Mouse (Mus musculus): ENCODE data around the gene Cenpi.
"Not testable (repeated sequence)": the region's sequence is repeated elsewhere in the genome, so short reads cannot be mapped to it uniquely, and the experiment has no call there.

Cenpi gene

DNA sequence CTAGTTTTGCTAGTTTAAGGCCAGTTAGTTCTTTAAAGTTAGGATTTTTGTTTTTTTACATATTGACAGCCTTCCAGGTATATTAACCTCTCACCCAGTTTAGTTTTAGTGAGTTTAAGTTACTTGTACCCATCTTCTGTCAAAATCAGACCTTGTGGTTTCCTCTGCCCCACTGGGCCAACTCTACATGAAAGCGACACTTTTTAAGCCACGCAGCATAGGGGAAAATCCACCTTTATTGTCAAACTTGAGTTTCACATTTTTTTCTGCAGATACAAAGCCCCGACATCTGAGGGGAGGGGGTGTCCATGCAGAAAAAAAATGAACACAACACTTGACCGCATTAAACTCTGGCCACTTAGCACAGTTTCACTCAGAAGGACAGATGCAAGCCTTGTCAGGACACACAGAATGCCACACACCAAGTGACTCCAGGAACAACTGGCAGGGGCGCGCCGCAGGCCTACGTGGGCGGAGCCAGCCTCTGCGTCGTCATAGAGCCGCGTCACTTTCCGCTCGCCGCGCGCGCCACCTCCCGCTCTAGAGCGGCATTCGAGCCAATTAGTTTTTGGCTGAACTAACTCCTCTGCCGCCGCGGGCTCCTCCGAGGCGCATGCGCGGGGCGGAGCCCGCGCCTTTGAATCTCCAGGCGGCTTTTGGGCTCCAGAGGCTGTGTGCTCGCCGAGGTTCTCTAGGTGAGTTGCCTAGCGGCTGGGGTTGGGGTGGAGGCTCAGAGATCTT, at the start of gene Cenpi:
Cenpi (plus strand) TSS at position 551 of the 741 bp plus-strand sequence.
- in situ Hi-C loops (cut with MboI, MseI): no loop called here

DNA sequence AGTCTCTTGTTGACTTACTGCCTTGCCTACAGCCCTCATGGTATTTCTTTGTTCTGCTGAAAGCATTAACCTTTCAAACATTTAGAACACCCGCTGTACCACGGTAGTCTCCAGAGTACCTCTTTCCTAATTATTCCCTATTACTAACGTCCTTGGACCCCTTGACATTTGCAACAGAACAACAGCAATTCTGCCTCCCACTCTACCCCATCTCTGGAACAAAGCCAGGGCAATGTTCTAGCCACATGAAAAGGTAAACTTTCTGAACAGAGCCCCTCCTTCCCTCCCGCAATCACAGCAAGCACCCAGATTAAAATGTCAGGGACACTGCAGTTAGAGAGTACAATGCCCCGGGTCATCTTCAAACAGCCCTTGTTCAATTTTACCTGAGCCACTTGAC, 46.7 kb upstream of the Cenpi start:
- in situ Hi-C loops (cut with MboI, MseI): no loop called here

DNA sequence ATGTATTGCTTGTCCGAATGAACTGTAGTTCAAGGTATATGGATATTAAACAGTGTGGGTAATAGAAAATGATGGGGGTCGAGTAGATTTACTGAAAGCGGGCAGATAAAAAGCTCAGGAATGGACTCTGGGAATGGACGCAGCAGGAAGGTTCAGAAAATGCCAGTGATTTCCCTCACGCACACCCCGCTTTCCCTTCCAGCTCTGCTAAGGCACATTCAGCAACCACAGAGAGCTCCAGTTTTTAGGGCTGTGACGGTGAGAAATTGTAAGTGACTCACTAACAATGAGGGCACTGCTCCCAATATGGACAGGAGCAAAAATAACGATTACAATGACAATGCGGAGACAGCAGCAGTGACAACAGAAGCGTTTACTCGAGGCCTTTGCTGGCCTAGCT, 45.8 kb upstream of the Cenpi start:
- in situ Hi-C loops (cut with MboI, MseI): no loop called here

DNA sequence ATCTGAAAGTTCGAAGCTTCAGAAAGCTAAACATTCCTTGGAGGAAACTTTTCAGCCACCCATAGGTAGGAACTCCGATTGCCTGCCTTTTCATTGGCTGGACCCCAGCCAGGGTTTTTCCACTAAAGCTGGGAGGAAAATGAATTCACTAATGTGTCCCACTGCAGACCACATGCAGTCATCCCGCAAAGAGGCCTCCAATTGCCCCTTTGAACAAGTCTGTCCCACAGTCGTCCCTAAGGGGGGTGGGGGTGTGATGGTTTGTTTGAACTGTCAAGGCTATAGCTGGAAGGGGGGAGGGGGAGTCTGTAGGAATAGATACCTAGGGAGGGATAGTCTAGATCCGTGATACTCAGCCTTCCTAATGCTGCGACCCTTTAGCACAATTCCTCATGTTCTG, 32.2 kb upstream of the Cenpi start:
- in situ Hi-C loops (cut with MboI, MseI): no loop called here

DNA sequence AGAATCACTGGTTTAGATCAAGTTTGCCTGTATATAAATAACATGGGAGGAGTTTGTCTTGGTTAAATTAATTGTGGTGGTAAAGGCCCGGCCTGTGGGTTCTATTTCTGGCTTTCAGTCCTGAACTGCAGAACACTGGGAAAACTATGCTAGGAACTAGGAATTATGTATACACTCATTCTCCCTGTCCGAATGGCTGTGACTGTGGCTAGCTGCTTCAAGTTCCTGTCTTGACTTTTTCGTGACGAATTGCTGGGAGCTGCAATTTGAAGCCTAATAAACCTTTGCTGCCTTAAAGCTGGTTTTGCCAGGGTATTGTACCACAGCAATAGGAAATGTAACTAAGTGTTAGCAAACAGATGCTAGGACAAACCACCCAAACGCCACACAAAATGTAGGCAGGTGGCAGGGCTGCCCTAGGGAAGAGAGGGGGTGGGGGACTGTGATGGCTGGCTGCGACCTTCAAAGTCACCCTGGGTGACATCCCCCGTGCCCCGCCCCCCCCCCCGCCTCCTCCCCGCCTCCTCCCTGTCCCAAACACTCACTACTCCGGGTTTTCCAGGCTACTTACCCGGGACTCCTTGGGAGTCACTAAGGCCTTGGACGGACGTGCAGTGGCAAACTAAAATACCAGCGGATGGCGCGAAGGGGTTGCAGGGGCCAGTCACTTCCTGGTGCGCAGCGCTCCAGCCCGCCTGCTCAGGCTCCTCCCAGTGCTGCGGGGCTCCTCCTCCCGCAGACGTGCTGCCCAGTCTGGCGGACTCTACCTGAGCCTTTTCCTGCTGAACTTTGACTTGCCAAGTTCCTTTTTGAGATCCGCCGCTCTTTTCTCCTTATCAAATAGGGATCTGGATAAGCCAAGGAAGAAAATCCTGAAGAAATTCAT, 31.4 kb upstream of the Cenpi start, which contains the start of gene Trmt2b:
Trmt2b (minus strand) TSS at position 710 of the 886 bp plus-strand sequence.
- in situ Hi-C loops (cut with MboI, MseI): no loop called here

DNA sequence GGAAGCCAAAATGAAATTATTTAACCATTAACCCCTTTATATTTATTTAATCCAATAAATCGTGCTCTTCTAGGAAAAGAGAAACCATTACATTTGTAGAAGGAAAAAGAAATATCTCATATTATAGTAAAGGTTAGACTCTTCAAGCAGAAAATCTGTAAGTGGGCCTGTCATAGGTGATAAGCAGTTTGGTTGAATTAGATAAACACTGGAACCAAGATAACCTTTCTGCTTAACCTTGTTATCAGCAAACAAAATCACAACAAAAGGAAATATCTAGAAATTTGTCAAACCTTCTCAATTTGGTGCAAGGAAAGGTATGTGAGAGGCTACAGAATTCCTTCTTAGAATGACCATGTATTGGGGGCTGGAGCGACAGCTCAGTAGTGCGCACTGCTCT, 27.4 kb upstream of the Cenpi start:
- in situ Hi-C loops (cut with MboI, MseI): no loop called here

DNA sequence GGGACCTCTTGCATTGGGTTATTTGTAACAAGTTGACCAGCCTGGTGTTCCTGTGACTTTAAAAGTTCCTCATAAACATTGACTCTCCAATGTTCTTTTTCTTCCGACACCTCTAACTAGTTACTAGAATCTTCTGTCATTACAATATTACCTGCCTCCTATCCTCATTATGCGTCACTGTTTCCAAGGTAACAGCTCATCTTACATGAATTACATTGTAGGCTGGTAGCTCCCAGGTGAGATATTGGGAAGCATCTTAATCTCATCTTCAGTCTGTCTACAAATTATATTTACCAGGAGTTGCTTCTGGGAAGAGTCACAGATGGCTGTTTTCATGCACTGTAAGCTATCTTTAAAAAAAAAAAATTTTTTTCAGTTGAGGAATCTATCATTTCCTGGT, 22.8 kb upstream of the Cenpi start:
- in situ Hi-C loops (cut with MboI, MseI): no loop called here

DNA sequence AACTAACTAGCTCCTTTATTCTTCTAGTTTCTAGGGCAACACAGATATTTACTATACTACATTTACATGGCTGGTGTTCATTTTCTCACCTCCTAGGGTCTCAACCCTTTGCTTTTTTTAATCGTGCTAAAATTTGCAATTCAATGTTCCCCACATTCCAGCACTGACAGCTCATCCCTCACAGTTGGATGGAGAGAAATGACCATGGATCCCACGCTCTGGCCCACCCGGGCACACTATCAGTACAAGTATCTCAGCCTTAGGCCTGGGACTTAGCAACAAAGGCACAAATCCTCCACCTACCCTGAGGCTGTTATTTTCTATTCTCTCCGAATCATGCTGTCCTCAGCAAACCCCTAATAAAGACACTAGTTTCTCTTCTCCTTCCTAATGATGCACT, 22.1 kb upstream of the Cenpi start:
- in situ Hi-C loops (cut with MboI, MseI): no loop called here

DNA sequence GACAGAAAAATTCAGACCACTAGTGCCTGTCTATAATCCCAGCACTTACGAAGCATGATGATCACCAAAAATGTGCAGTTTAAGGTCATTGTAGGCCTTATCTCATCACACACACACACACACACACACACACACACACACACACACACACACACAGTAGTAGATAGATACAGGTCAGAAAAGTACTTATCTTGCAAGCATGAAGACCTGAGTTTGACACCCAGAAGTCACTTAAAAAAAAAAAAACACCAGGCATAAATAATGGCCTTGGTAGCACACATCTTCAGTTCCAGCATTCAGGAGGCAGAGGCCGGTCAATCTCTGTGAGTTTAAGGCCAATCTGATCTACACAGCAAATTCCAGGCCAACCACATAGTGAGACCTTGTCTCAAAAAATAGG, 20.6 kb upstream of the Cenpi start:
- in situ Hi-C loops (cut with MboI, MseI): no loop called here

DNA sequence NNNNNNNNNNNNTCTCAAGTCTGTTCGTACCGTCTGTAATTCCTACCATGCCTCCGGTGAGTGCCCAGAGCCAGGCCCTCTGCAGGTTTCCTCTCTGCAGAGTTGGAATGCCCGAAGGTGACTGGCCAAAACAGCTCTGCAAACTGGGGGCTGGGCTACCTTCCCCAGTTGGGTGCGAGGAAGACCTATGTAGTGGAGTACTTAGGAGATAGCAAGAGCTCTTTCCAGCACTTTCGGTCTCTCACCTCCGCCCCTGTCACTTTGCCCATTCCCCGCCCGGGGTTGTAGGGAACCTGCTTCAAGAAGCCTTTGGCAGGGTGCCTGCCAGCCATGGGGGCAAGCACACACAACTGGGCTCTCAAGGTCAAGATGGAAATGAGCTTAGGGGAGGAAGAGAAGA, 11.6 kb upstream of the Cenpi start:
- in situ Hi-C loops (cut with MboI, MseI): no loop called here

DNA sequence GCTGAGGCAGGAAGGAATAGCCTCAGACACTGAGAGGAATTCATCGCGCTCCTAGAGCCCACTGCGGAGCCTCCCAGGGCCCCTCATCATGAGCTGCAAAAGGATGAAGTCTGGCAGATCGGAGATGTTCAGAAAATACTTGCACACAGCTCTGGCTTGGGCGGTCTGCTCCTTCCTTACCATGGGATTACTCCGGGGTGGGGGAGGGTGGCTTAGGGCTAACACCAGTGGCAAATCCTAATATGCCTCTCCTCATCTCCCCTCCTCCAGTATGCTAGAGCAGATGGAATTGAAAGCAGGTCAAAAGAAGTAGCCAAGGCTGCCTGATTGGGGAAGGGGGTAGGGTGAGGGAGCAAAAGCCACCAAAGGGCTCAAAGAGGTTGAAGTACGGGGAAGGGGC, 11.1 kb upstream of the Cenpi start:
- in situ Hi-C loops (cut with MboI, MseI): no loop called here

DNA sequence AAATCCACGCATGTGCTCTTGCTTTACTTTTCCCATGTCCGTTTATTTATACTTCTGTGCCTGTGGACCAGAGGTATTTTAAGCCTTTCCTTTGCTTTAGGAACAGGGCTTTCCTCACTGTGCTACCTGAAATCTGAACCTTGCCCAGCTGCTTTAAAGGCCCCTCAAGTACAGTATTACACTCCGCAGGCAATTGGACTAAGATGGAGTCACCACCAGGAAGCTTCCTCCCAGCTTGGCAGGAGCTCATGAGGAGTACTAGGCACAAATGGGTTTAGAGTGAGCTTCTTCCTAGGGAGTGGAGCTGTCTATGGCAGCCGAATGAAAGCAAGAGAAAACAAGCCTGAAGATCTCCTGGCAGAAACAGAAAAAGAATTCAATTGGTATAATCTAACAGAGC, 10.7 kb upstream of the Cenpi start:
- in situ Hi-C loops (cut with MboI, MseI): no loop called here

DNA sequence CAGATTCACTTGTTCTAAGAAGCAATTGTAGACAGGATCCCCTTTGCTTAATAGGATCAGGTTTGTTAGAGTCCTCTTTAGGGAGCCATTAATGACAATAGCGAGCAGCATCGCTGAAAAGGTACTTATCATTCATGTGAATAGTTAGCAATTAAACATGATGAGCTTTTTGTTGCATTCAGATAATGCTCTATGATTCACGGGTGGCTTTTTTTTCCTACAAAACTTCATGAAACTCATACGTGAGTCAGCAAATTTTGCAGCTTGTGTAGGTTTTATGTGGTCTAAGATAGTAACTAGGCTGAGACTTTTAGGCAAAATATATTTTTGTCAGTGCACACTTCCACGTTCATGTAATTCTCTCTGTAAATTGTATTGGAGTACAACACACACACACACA, 7.7 kb upstream of the Cenpi start:
- in situ Hi-C loops (cut with MboI, MseI): no loop called here

DNA sequence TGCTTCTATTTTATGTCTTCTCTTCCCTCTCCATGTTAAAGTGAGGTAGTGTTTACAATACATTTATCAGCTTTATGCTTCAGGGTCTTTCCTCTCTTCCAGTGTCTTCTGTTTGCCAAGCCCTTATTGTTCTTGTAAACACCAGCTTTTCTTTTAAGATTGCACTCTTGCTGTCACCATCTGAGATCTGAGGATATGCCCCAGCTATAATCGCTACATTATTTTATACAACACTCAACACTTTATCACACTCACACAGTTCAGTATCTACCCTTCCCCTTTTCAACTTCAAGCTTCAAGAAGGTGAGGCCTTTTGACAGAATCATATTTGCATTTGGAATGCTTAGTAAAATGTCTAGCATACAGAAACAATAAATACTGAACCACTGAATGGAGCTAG, 4.6 kb upstream of the Cenpi start:
- in situ Hi-C loops (cut with MboI, MseI): no loop called here

DNA sequence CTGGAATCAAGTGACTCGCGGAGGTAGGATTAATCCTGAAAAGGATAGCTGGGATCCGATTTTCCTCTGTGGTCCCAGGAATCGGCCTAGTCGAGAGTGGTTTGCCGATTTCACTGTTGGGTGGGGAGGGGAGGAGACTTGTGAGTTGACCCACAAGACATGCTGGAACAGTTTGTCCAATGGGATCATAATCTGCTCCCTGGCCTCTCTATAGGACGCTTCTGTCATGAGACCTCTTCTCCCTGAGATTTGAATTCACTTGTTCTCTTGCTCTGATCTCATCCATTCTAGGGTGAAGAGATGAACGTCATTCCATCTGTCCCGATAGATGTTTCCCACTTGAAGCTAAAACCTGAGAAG, 371 bp downstream of the Cenpi start:
- in situ Hi-C loops (cut with MboI, MseI): no loop called here

DNA sequence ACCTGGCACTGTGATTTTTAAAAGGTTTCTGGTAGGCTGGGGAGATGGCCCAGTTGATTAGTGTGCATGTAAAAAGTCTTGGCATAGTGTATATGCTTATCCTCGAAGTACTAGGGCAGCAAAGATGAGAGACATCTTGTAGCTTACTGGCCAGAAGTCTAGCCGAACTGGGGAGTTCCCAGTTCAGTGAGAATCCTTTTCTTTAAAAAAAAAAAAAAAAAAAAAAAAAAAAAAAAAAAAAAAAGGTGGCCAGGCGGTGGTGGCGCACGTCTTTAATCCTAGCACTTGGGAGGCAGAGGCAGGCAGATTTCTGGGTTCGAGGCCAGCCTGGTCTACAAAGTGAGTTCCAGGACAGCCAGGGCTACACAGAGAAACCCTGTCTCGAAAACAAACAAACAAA, 3.3 kb downstream of the Cenpi start:
- in situ Hi-C loops (cut with MboI, MseI): not testable (repeated sequence)

DNA sequence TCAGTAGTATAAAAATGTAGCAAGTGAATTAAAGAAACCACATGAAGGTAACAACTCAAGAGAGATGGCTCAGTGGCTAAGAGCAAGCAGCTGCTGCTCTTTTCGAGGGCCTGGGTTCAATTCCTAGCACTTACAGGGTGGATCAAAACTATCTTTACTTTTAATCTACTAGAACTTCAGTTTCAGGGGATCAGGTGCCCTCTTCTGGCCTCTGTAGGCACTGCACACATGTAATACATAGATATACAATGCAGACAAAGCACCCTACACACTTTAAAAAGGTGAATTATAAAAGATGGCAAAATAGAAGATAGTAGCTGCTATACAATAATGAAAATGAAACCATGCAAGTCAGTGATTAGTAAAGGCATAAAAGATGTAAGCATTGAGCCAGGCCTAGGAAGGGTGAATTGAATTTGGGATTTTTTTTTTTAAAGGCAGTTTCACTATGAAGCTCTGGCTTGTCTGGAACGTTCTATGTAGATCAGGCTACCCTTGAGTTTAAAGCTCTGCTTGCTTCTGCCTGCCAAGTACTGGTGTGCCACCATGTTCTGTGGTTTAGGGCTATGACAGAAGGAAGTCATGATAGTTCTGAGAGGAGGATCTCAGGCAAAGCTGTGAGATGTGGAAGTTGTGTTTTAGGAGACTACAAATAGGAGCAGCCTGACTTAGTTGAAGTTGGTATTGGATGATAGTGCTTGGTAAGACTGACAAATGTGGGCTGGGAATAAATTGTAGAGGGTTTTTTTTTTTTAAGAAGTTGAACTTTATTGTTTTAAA, 11.5 kb downstream of the Cenpi start:
- in situ Hi-C loops (cut with MboI, MseI): no loop called here

DNA sequence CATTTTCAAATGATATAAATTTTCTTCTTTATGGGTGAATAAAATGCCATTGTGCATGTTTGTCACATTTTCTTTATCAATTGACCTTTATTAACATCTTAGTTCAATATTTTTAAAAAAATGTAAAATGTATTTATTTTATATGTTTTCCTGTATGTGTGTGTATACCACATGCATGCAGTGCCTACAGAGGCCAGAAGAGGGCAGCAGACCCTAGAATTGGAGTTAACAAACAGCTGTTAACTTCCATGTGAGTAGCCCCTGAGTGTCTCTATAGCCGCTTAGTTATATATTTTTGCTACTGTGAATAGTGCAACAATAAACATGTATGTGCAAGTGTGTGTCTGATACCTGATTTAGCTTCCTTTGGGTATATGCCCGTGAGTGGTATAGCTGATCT, 25.4 kb downstream of the Cenpi start:
- in situ Hi-C loops (cut with MboI, MseI): no loop called here

DNA sequence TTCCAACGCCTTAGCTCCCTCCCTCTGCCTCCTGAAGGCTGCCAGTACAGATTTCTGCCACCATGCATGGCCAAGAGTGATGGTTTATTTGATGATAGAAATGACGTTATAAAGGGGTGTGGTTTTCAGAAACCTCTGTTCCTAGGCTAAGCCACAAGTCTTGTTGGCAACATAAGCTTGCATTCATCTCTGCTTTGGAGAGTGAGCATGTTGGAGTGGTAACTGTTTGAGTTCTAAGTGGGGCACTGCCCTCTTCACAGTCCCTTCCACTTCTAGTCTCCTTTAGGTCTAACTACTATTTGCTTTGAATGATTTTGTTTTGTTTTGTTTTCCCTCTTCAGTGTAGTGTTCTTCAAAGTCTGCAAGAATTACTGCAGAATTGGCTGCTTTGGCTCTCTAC, 34.9 kb downstream of the Cenpi start:
- in situ Hi-C loops (cut with MboI, MseI): loop anchor here (10.0 kb wide), 1 partner anchor 258 kb away; no protein-coding TSS in a partner anchor

DNA sequence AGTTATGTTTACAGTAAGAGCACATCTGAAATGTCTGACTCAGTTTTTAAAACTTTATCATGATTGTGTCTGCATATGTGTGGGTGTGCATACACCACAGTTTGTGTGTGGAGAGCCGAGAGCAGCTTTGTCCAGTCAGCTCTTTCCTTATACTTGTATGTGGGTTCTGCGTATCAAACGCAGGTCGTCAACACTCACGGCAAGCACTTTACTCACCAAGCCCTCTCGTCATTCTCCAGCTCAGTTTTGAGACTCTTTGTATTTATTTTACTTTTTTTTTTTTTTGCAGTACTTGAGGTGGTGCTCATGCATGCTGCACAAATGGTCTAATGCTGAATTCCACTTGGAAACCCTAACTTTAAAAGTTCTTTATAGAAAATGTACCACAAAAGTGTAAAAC, 42.3 kb downstream of the Cenpi start:
- in situ Hi-C loops (cut with MboI, MseI): no loop called here

DNA sequence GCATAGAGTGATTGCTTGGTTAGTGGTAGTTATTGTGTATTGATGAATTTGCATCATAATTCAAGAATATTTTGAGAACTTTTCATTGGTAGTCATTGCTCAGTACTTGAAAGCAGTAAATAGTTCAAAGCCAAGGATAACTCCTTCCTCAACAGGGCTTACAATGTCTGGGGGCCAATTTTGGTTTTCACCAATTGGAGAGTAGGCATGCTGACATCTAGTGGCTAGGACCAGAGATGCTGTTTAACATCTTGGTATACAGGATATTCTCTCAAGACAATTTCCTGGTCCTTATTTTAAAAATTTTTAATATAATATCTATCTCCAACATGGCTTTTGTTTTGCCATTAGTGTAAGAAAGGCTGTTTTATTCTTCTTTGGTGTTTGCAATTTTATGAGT, 46.0 kb downstream of the Cenpi start:
- in situ Hi-C loops (cut with MboI, MseI): no loop called here

DNA sequence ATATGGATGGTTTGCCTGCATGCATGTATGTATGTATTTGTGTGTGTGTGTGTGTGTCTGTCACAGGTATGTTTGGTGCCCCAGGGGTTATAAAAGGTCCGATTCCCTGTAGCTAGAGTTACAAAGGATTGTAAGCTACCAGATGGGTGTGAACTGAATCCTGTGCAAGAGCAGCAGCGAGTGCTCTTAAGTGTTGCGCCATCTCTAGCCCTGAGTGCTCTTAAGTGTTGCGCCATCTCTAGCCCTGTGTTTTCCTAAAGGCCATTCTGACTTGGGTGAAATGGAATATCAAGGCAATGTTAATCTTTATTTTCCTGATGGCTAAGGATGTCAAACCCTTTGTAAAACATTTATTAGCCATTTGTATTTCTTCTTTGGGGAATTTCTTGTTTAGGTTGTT, 51.5 kb downstream of the Cenpi start:
- in situ Hi-C loops (cut with MboI, MseI): no loop called here

All from T-helper 1 cell (primary cell).